Mouse (Mus musculus): ENCODE measurements around the gene 2810004N23Rik.

DNA sequence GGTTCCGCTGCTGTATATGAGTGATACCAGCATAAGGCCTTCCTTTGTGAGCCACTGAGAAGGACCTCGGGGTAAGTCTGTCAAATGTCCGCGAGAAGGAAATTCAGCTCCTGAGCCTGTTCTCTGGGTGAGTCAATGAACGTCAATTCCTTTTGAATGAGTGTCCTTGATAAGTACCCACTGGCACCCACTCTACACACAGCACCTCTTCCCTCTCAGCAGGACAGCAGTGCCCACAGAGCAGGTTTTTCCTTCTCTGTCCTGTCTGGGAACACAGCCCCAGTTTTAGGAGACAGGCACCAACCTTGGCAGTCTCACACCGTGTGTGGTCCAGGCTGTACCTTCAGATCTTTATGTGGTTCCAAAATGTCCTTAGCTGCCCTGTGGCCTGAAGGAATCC is 31.0 kb downstream of the 2810004N23Rik start:
- TF ChIP-seq CTCF (IDR thresholded peaks at IDR 0.05; ENCODE audit: low read depth, low read length) (no peak), GATA2 (IDR thresholded peaks at IDR 0.05; ENCODE audit: borderline replicate concordance, low read depth, low read length) (no peak), GATA1 (IDR thresholded peaks at IDR 0.05; ENCODE audit: borderline replicate concordance, low read length) (no peak)

Data from G1E (cell line).